Mouse (Mus musculus): ENCODE measurements around the gene Gm49366. TPM values are rescaled to one million over a fixed set of nuclear protein-coding genes. Genes with fewer than 3 reads are reported as not detected.
"Not testable (repeated sequence)": the region's sequence is repeated elsewhere in the genome, so short reads cannot be mapped to it uniquely, and the experiment has no call there.

Gene Gm49366
- not detected in 2 replicates for polyA plus RNA-seq (2012; rRNA removed)

- peak; percentile 38 for DNase-seq (ENCODE audit: low spot score)
Measured at GRCm38 (mm10) chr12:84038691-84039111, at the start of gene Gm49366. TSS of gene Gm49366 (plus strand) at chr12:84038935.

- DNase-seq (ENCODE audit: low spot score): no peak
Measured at GRCm38 (mm10) chr12:83989378-83989777, 49.4 kb upstream of the Gm49366 start.

GRCm38 (mm10) chr12:83997221-83997620 lies 41.5 kb upstream of the Gm49366 start:
- DNase-seq (ENCODE audit: low spot score): no peak

- no peak for DNase-seq (ENCODE audit: low spot score)
Measured at GRCm38 (mm10) chr12:83998341-83999107, 40.2 kb upstream of the Gm49366 start.

GRCm38 (mm10) chr12:83999237-83999636 lies 39.5 kb upstream of the Gm49366 start:
- not testable (repeated sequence) for DNase-seq (ENCODE audit: low spot score)

GRCm38 (mm10) chr12:84000418-84000817 lies 38.3 kb upstream of the Gm49366 start:
- DNase-seq (ENCODE audit: low spot score): no peak

- DNase-seq (ENCODE audit: low spot score): no peak
Measured at GRCm38 (mm10) chr12:84003866-84004265, 34.9 kb upstream of the Gm49366 start.

GRCm38 (mm10) chr12:84008251-84008650 lies 30.5 kb upstream of the Gm49366 start:
- no peak for DNase-seq (ENCODE audit: low spot score)

- no peak for DNase-seq (ENCODE audit: low spot score)
Measured at GRCm38 (mm10) chr12:84008729-84009128, 30.0 kb upstream of the Gm49366 start.

- peak; percentile 52 for DNase-seq (ENCODE audit: low spot score)
Measured at GRCm38 (mm10) chr12:84009171-84009965, 29.4 kb upstream of the Gm49366 start, which contains the start of gene Acot1. TSS of gene Acot1 (plus strand) at chr12:84009490.

- no peak for DNase-seq (ENCODE audit: low spot score)
Measured at GRCm38 (mm10) chr12:84010201-84010600, 28.5 kb upstream of the Gm49366 start.

GRCm38 (mm10) chr12:84011251-84012040 lies 27.3 kb upstream of the Gm49366 start:
- no peak for DNase-seq (ENCODE audit: low spot score)

- DNase-seq (ENCODE audit: low spot score): no peak
Measured at GRCm38 (mm10) chr12:84013130-84013529, 25.6 kb upstream of the Gm49366 start.

- no peak for DNase-seq (ENCODE audit: low spot score)
Measured at GRCm38 (mm10) chr12:84013701-84014100, 25.0 kb upstream of the Gm49366 start.

- not testable (repeated sequence) for DNase-seq (ENCODE audit: low spot score)
Measured at GRCm38 (mm10) chr12:84020528-84020927, 18.2 kb upstream of the Gm49366 start.

- DNase-seq (ENCODE audit: low spot score): not testable (repeated sequence)
Measured at GRCm38 (mm10) chr12:84022266-84022665, 16.5 kb upstream of the Gm49366 start.

- DNase-seq (ENCODE audit: low spot score): no peak
Measured at GRCm38 (mm10) chr12:84023052-84023745, 15.5 kb upstream of the Gm49366 start.

GRCm38 (mm10) chr12:84025888-84026287 lies 12.8 kb upstream of the Gm49366 start:
- DNase-seq (ENCODE audit: low spot score): no peak

- DNase-seq (ENCODE audit: low spot score): not testable (repeated sequence)
Measured at GRCm38 (mm10) chr12:84028328-84028727, 10.4 kb upstream of the Gm49366 start.

- DNase-seq (ENCODE audit: low spot score): not testable (repeated sequence)
Measured at GRCm38 (mm10) chr12:84029043-84029442, 9.7 kb upstream of the Gm49366 start.

GRCm38 (mm10) chr12:84030659-84031332 lies 7.9 kb upstream of the Gm49366 start:
- peak; percentile 33 for DNase-seq (ENCODE audit: low spot score)
